Mouse (Mus musculus): ENCODE data around the gene Tnfsf13. TPM values are rescaled to one million over a fixed set of nuclear protein-coding genes. Genes with fewer than 3 reads are reported as not detected.
A peak's percentile ranks its signal among the peaks of the same experiment; 100 is the strongest.

Gene Tnfsf13
- polyA plus RNA-seq, 2 experiments: 0.77 to 4.4 TPM

DNA sequence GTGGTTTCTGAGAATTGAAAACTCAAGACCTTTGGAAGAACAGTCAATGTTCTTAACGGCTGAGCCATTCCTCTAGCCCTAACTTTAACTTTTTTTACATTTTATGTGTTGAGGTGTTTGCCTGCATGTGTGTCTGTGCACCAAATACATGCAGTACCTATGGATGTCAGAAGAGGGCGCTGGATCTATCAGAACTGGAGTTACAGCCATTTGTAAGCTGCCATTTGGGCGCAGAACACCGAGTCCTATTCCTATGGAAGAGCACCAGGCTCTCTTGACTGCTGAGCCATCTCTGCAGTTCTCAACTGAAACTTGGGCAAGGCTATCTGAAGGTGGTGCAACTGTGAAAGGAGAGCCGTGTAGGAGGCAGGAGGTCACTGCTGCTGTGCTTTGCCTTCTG is 13.0 kb upstream of the Tnfsf13 start:
- H3K27ac ChIP-seq (replicated peaks; ENCODE audit: low read depth, low read length): no peak overlapping the region
- no peaks in the 10 kb centered on the region for H3K27me3 ChIP-seq (ENCODE audit: control insufficient read depth, insufficient read depth, low read length)
- TF ChIP-seq POLR2A (IDR thresholded peaks at IDR 0.05; ENCODE audit: borderline replicate concordance, extremely low read depth, insufficient read depth, insufficient read length): no peak
- H3K9me3 ChIP-seq (ENCODE audit: control insufficient read depth, low read length): 0 out of 2 replicates have a peak, but pooled peaks cover 5% of the 10 kb centered on the region
- ATAC-seq (ENCODE audit: low FRiP score, low read depth) (no peak), DNase-seq (ENCODE audit: low spot score) (no peak)
- no peak overlapping the region for H3K9ac ChIP-seq (ENCODE audit: low read depth, low read length, severe bottlenecking)
- whole genome bisulfite sequencing: 78% methylated on average over 5 of the region's 5 CpGs
- H3K4me2 ChIP-seq (replicated peaks; ENCODE audit: low read depth, low read length, severe bottlenecking): no peak overlapping the region
- no peaks in the 10 kb centered on the region for H3K36me3 ChIP-seq (ENCODE audit: control insufficient read depth, insufficient read depth, low read length)
- H3K4me1 ChIP-seq (ENCODE audit: control insufficient read depth, insufficient read depth, low read length): peaks cover 7% of the 10 kb centered on the region
- H3K4me3 ChIP-seq (replicated peaks; ENCODE audit: low read length): no peak overlapping the region

DNA sequence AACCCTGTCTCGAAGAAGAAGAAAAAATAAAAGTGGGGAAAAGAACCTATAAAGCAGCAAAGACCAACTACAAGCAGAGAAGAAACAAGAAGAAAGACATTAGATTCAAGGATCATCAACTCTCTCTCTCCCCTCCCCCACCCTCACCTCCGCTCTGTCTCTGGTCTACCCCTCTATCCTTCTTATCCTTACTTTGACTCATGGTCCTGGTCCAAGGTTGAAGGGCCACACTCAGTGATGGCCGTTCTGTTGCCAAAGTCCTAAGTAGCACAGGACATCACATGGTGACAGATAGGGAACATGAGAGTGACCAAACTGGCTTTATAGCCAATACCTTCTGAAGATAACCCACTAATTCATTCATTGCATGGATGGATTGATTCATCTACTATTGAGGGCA is 11.8 kb upstream of the Tnfsf13 start:
- Histone ChIP-seq H3K4me2 (replicated peaks; ENCODE audit: low read depth, low read length, severe bottlenecking) (no peak overlapping the region), H3K9me3 (ENCODE audit: control insufficient read depth, low read length) (0 out of 2 replicates have a peak, but pooled peaks cover 5% of the 10 kb centered on the region), H3K27ac (replicated peaks; ENCODE audit: low read depth, low read length) (no peak overlapping the region), H3K9ac (ENCODE audit: low read depth, low read length, severe bottlenecking) (no peak overlapping the region), H3K27me3 (ENCODE audit: control insufficient read depth, insufficient read depth, low read length) (no peaks in the 10 kb centered on the region), H3K4me1 (ENCODE audit: control insufficient read depth, insufficient read depth, low read length) (peaks cover 7% of the 10 kb centered on the region), H3K4me3 (replicated peaks; ENCODE audit: low read length) (no peak overlapping the region), H3K36me3 (ENCODE audit: control insufficient read depth, insufficient read depth, low read length) (no peaks in the 10 kb centered on the region)
- DNase-seq (ENCODE audit: low spot score): no peak
- no peak for TF ChIP-seq POLR2A (IDR thresholded peaks at IDR 0.05; ENCODE audit: borderline replicate concordance, extremely low read depth, insufficient read depth, insufficient read length)
- 90% methylated on average over 3 of the region's 3 CpGs for WGBS
- no peak for ATAC-seq (ENCODE audit: low FRiP score, low read depth)

DNA sequence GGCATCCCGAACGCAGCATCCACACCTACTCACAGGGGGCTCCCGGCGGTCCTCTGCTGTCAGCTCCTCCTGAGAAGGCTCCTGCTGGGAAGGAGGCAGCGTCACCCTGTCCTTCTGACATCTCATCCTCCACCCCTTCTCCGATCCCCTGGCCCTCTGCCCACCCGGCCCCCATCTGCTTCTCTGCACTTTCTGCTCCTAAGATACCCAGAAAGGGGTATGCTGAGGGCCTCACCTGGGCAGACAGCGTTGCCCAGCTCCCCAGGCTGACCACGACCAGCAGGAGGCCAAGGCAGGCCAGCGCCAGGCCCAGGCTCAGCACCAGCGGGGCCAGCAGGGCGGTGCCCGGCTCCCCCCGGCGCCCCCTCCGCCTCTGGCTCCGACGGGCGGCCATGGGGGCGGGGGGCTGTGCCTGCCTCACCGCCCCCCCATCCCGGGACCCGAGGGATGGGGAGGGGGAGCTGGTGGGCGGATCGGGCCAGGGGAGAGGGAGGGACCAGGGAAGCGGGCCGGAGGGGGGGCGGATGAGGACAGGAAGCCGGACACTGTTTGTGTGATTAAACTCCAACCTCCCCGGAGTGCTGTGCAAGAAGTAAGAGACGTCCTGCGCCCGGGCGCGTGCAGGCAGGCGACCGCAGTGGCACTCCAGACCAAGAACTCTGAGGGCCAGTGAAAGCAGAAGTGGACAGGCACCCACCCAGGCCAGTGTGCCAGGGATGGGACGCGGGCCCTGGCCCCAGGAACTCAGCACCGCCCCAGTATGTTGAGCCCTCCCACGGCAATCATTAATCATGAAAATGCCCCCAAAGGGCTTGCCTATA is 10.0 kb upstream of the Tnfsf13 start, which contains the start of the genes Tnfsf12 and Tnfsfm13:
TSS of gene Tnfsf12 (minus strand) at position 489 of the 821 bp plus-strand sequence.
TSS of gene Tnfsfm13 (minus strand) at position 738 of the 821 bp plus-strand sequence.
- peak within 1 kb of the TSS; percentile 75 for H3K27ac ChIP-seq (replicated peaks; ENCODE audit: low read depth, low read length)
- 0 out of 2 replicates have a peak, but pooled peaks cover 5% of the 10 kb centered on the region for H3K9me3 ChIP-seq (ENCODE audit: control insufficient read depth, low read length)
- 0 out of 2 replicates have a peak, but pooled peaks have one; percentile 28 for TF ChIP-seq POLR2A (IDR thresholded peaks at IDR 0.05; ENCODE audit: borderline replicate concordance, extremely low read depth, insufficient read depth, insufficient read length)
- DNase-seq (ENCODE audit: low spot score) (peak; percentile 60), ATAC-seq (ENCODE audit: low FRiP score, low read depth) (peak; percentile 59; the same call in 1 of the 2 replicates)
- WGBS: under 1% methylated on average over 38 of the region's 41 CpGs
- H3K4me3 ChIP-seq (replicated peaks; ENCODE audit: low read length): peak within 1 kb of the TSS; percentile 53
- H3K4me2 ChIP-seq (replicated peaks; ENCODE audit: low read depth, low read length, severe bottlenecking): peak within 1 kb of the TSS; percentile 91
- no peaks in the 10 kb centered on the region for H3K27me3 ChIP-seq (ENCODE audit: control insufficient read depth, insufficient read depth, low read length)
- H3K4me1 ChIP-seq (ENCODE audit: control insufficient read depth, insufficient read depth, low read length): peaks cover 7% of the 10 kb centered on the region
- peak within 1 kb of the TSS; percentile 83 for H3K9ac ChIP-seq (ENCODE audit: low read depth, low read length, severe bottlenecking)
- H3K36me3 ChIP-seq (ENCODE audit: control insufficient read depth, insufficient read depth, low read length): no peaks in the 10 kb centered on the region

GRCm38 (mm10) chr11:69695046-69695360 is 9.4 kb upstream of the Tnfsf13 start:
- H3K4me3 ChIP-seq (replicated peaks; ENCODE audit: low read length): peak overlapping the region; percentile 53
- H3K9ac ChIP-seq (ENCODE audit: low read depth, low read length, severe bottlenecking): peak overlapping the region; percentile 83
- no peak for DNase-seq (ENCODE audit: low spot score)
- no peaks in the 10 kb centered on the region for H3K36me3 ChIP-seq (ENCODE audit: control insufficient read depth, insufficient read depth, low read length)
- no peak for TF ChIP-seq POLR2A (IDR thresholded peaks at IDR 0.05; ENCODE audit: borderline replicate concordance, extremely low read depth, insufficient read depth, insufficient read length)
- H3K27me3 ChIP-seq (ENCODE audit: control insufficient read depth, insufficient read depth, low read length): no peaks in the 10 kb centered on the region
- 0 out of 2 replicates have a peak, but pooled peaks cover 5% of the 10 kb centered on the region for H3K9me3 ChIP-seq (ENCODE audit: control insufficient read depth, low read length)
- H3K27ac ChIP-seq (replicated peaks; ENCODE audit: low read depth, low read length): no peak overlapping the region
- peak overlapping the region; percentile 91 for H3K4me2 ChIP-seq (replicated peaks; ENCODE audit: low read depth, low read length, severe bottlenecking)
- no peak for ATAC-seq (ENCODE audit: low FRiP score, low read depth)
- peaks cover 7% of the 10 kb centered on the region for H3K4me1 ChIP-seq (ENCODE audit: control insufficient read depth, insufficient read depth, low read length)
- WGBS: 13% methylated on average over 6 of the region's 6 CpGs

DNA sequence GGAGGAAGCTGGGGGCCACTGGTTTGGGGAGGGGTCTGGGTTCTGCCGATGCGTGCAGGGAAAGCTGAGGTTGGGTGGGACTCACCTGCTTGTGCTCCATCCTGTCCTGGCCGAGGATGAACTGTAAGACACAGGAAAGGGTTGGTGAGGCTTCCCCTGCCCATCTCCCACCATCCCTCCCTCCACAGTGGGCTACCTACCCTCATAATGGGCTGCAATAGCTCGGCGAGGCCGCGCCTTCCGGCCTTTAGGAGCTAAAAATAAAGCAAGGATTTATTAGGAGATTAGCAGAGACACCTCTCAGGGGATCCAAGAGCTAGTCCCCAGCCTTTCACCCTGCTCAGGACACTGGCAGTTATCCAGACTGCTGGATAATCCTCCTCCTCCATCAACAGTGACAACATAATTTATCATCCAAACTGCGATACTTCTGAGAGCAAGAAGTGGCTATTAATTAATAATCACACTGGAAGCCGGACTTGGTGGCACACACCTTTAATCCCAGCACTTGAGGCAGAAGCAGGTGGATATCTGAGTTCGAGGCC is 7.9 kb upstream of the Tnfsf13 start:
- 64% methylated on average over 11 of the region's 11 CpGs for WGBS
- H3K4me2 ChIP-seq (replicated peaks; ENCODE audit: low read depth, low read length, severe bottlenecking): no peak overlapping the region
- no peaks in the 10 kb centered on the region for H3K27me3 ChIP-seq (ENCODE audit: control insufficient read depth, insufficient read depth, low read length)
- no peaks in the 10 kb centered on the region for H3K36me3 ChIP-seq (ENCODE audit: control insufficient read depth, insufficient read depth, low read length)
- 0 out of 2 replicates have a peak, but pooled peaks cover 1% of the 10 kb centered on the region for H3K9me3 ChIP-seq (ENCODE audit: control insufficient read depth, low read length)
- DNase-seq (ENCODE audit: low spot score) (no peak), ATAC-seq (ENCODE audit: low FRiP score, low read depth) (no peak)
- no peak overlapping the region for H3K27ac ChIP-seq (replicated peaks; ENCODE audit: low read depth, low read length)
- no peak overlapping the region for H3K4me3 ChIP-seq (replicated peaks; ENCODE audit: low read length)
- no peak for TF ChIP-seq POLR2A (IDR thresholded peaks at IDR 0.05; ENCODE audit: borderline replicate concordance, extremely low read depth, insufficient read depth, insufficient read length)
- peaks cover 7% of the 10 kb centered on the region for H3K4me1 ChIP-seq (ENCODE audit: control insufficient read depth, insufficient read depth, low read length)
- H3K9ac ChIP-seq (ENCODE audit: low read depth, low read length, severe bottlenecking): no peak overlapping the region

All from limb, embryonic 14.5 days (tissue).